Mouse (Mus musculus) adrenal gland, adult 18-20 months (tissue): ENCODE results near the gene Ccdc137. TPM values are rescaled to one million over a fixed set of nuclear protein-coding genes. Genes with fewer than 3 reads are reported as not detected.
A peak's percentile ranks its signal among the peaks of the same experiment; 100 is the strongest.

ENCODE experiments used
- DNase-seq, 2 experiments: peaks; one replicate each; pipeline ENCODE4 v3.0.0; 2021 to 2022; ENCODE audit warnings: low spot score in 2 of 2
- total RNA-seq, 2 experiments: library from RNA; stranded (reverse); gene quantifications; 1 replicate in 1 of 2; 2 replicates in 1 of 2; pipeline ENCODE4 v1.2.3; 2021

The Ccdc137 gene
- total RNA-seq, 2 experiments from 2014 or later: 36.0 to 37.3 TPM

DNA sequence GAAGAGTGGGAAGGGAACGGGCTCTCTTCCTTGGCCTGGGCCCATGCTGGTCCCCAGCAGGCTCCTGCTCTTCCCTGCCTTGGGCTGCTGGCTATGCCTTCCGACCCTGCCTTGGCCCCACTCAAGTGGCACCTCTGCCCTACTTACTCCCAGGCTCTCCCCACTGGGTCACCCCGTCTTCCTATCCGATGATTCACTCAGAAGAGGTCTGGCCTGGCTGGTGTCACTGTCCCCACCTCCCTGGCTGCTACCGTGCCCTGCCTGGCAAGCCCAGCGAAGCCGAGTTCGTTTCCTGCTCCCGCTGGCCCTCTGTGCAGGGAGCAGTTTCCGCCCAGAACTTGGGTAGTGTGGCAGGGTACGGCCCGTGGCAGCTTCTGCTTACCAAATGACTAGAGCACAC is 40.3 kb downstream of the Ccdc137 start:
- peak; percentile 38 to 51 for DNase-seq

- no peak for DNase-seq
Observed at GRCm38 (mm10) chr11:120498891-120499290, 41.0 kb downstream of the Ccdc137 start.

DNA sequence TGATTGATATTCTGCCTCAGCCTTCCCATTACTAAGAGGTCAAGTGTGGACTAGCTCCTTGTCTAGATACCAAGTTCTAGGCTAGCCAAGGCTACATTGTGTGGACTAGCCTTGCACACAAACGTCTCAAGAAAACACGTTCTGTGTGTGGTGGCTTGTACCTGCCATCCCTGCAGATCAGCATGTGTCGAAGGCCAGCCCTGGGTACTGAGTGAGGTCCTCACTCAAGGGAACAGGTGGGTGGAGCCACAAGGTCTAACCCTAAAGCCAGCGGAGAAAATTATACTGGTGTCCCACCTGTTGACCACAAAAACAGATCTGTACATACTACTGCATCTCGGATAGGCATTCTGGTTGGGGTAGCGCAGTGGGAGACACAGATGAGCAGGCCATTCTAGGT is 42.0 kb downstream of the Ccdc137 start:
- no peak for DNase-seq

DNA sequence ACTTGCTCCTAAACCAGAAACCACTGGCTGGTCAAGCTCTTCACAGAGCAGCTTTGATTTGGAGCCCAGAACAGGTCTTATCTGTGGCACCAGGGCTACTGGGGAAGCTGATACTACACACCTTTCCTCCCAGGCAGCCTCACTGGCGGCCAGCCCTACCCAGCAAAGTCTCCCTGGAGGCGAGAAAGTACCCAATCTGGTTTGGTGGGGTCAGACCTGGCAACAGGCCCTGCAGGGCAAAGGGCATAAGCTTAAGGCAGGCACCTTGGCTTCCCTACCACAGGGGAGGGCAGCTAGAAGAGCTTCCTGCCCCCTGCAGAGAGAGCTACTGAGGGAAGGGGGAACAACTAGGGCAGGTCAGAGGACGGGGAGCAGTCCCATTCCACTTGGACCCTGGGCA is 42.4 kb downstream of the Ccdc137 start:
- no peak for DNase-seq

DNA sequence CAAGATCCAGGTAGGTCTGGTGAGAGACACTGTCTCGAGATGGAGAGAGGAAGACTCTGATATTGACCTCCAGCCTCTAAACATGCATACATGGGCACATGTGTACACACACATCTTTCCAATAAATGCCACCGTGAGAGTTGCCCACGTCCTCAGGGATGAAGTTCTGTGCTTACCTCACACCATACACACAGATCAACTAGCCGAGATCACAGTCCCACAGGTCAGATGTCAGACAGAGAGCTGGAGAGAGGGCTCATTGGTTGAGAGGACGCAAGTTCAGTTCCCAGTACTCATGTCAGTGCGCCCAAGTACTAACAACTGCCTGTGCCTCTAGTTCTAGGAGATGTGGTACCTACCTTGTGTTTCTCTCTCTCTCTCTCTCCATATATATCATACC is 43.1 kb downstream of the Ccdc137 start:
- no peak for DNase-seq

GRCm38 (mm10) chr11:120501701-120502100 is 43.8 kb downstream of the Ccdc137 start:
- no peak for DNase-seq

GRCm38 (mm10) chr11:120505661-120506060 is 47.7 kb downstream of the Ccdc137 start:
- DNase-seq: no peak

DNA sequence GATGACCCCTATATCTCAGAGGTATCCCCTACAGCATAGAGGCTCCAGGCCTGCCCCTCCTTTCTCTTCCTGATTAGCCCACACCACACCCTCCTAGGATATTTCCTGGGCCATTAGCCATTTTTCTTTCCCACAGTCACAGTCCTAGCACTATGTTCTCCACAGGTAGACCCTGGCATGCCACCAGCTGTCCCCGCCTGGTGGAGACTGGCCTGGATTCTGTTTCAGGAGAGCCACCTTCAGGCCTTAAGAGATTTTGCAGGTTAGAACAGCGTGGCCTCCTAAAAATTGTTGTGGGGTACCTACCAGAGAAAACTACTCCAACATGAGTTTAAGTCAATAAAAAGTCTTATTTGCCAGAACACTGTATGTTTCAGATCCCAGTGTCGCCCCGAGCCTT is 49.0 kb downstream of the Ccdc137 start:
- no peak for DNase-seq

- no peak for DNase-seq
Observed at GRCm38 (mm10) chr11:120507611-120508289, 49.8 kb downstream of the Ccdc137 start.

GRCm38 (mm10) chr11:120508290-120508870 is 50.5 kb downstream of the Ccdc137 start:
- no peak for DNase-seq

DNA sequence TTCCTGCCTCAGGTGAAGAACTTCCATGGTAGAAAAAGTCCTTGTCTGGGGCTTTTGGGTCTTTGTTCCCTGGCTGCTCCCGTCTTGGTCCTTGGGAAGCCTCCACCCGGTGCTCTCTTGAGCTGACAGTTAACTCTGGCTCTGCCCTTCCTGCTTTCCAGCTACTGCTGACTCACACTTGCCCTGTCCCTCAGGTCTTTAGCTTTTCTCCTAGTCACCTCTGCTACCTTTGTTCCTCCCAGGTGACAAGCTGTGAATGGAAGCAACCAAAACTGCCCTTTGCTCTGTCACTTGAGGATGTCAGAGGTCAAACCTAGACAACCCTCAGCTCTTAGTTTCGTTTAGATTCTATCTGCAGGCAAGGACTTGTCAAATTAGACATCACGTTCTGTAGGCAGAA is 52.0 kb downstream of the Ccdc137 start:
- no peak for DNase-seq

GRCm38 (mm10) chr11:120510375-120511030 is 52.6 kb downstream of the Ccdc137 start:
- DNase-seq: no peak

DNA sequence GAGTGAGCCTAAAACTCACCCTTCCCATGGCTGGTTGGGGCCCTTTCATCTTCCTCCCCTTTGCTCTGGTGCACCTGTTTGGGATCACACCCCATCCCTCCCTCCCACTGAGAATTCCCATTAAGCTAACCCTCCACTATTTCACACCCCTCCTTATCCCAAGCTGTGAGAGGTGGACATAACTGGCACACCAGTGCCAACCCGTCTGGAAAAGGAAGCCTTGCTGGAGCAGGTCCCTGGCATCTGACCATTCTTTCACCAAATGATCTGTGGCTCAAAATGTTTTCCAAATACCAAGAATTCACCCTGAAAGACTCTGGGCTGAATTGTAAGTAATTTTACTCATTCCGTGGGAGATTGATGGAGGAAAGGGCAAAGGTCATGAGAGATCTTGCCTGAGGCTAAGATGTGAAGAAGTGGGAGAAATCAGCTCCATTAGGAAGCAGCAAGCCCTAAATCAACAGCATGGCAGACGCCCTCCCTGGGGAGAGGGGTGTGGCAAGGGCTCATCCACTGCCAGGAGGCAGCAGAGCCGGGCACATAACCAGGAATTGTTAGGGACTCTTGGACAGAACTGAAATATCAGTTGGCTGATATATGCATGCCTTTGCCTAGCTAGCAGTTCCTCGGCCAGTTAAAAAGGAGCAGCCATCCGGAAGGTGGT is 55.0 kb downstream of the Ccdc137 start:
- DNase-seq: no peak

Other genes starting within 250 kb of the Ccdc137 start
- gene Bahcc1, start 225.2 kb upstream of the Ccdc137 start, total RNA-seq: 1 to 10 TPM; 7.8 to 8.9 TPM
- 1,000 to 10,000 TPM in 1 of 2 experiments, 100 to 1,000 TPM in 1; 972 to 2,157 TPM for gene Actg1, start 109.6 kb upstream of the Ccdc137 start, total RNA-seq
- gene Fscn2, start 96.6 kb upstream of the Ccdc137 start, total RNA-seq: under 1 TPM in 1 of 2 experiments, not detected in 1; 0.33 TPM
- 10 to 100 TPM; 15.1 to 19.7 TPM for gene Faap100, start 79.4 kb upstream of the Ccdc137 start, total RNA-seq
- 10 to 100 TPM; 85.2 to 95.8 TPM for gene Nploc4, start 20.4 kb upstream of the Ccdc137 start, total RNA-seq
- gene Tspan10, start 15.5 kb upstream of the Ccdc137 start, total RNA-seq: 1 to 10 TPM in 1 of 2 experiments, not detected in 1; 4.5 TPM
- gene Pde6g, start 4.6 kb upstream of the Ccdc137 start, total RNA-seq: under 1 TPM in 1 of 2 experiments, not detected in 1; 0.27 TPM
- 10 to 100 TPM; 19.8 to 30.4 TPM for gene Oxld1, start within 50 bp of the Ccdc137 start, total RNA-seq
- gene Arl16, start 9.5 kb downstream of the Ccdc137 start, total RNA-seq: 10 to 100 TPM; 21.5 to 22.3 TPM
- 100 to 1,000 TPM; 104 to 140 TPM for gene Mrpl12, start 26.5 kb downstream of the Ccdc137 start, total RNA-seq
- gene Slc25a10, start 33.7 kb downstream of the Ccdc137 start, total RNA-seq: 100 to 1,000 TPM in 1 of 2 experiments, 10 to 100 TPM in 1; 97.2 to 106 TPM
- gene Gcgr, start 72.6 kb downstream of the Ccdc137 start, total RNA-seq: 1 to 10 TPM in 1 of 2 experiments, under 1 TPM in 1; 0.96 to 3.0 TPM
- gene Mcrip1, start 91.6 kb downstream of the Ccdc137 start, total RNA-seq: 10 to 100 TPM; 46.6 to 57.8 TPM
- 1 to 10 TPM in 1 of 2 experiments, under 1 TPM in 1; 0.42 to 1.1 TPM for gene Ppp1r27, start 93.0 kb downstream of the Ccdc137 start, total RNA-seq
- 100 to 1,000 TPM; 440 to 468 TPM for gene P4hb, start 115.1 kb downstream of the Ccdc137 start, total RNA-seq
- gene Arhgdia, start 123.5 kb downstream of the Ccdc137 start, total RNA-seq: 100 to 1,000 TPM; 326 to 340 TPM
- 10 to 100 TPM; 80.7 to 92.4 TPM for gene Alyref, start 140.2 kb downstream of the Ccdc137 start, total RNA-seq
- 10 to 100 TPM; 75.5 to 95.4 TPM for gene Anapc11, start 140.3 kb downstream of the Ccdc137 start, total RNA-seq
- gene Npb, start 150.4 kb downstream of the Ccdc137 start, total RNA-seq: 1 to 10 TPM in 1 of 2 experiments, not detected in 1; 1.2 TPM
- gene Pcyt2, start 159.8 kb downstream of the Ccdc137 start, total RNA-seq: 100 to 1,000 TPM; 300 to 301 TPM
- gene Sirt7, start 167.1 kb downstream of the Ccdc137 start, total RNA-seq: 10 to 100 TPM; 34.3 to 70.6 TPM
- 10 to 100 TPM; 56.3 to 69.3 TPM for gene Mafg, start 175.5 kb downstream of the Ccdc137 start, total RNA-seq
- 1 to 10 TPM; 1.4 to 2.1 TPM for gene Pycr1, start 185.7 kb downstream of the Ccdc137 start, total RNA-seq
- under 1 TPM in 1 of 2 experiments, not detected in 1; 0.99 TPM for gene Myadml2, start 190.0 kb downstream of the Ccdc137 start, total RNA-seq
- gene Notum, start 203.1 kb downstream of the Ccdc137 start, total RNA-seq: 1 to 10 TPM; 2.8 to 6.6 TPM
- 10 to 100 TPM; 62.6 to 77.7 TPM for gene Aspscr1, start 214.9 kb downstream of the Ccdc137 start, total RNA-seq